9 mouse cellular contexts compared by ENCODE assay signal in the genomic region with DNA sequence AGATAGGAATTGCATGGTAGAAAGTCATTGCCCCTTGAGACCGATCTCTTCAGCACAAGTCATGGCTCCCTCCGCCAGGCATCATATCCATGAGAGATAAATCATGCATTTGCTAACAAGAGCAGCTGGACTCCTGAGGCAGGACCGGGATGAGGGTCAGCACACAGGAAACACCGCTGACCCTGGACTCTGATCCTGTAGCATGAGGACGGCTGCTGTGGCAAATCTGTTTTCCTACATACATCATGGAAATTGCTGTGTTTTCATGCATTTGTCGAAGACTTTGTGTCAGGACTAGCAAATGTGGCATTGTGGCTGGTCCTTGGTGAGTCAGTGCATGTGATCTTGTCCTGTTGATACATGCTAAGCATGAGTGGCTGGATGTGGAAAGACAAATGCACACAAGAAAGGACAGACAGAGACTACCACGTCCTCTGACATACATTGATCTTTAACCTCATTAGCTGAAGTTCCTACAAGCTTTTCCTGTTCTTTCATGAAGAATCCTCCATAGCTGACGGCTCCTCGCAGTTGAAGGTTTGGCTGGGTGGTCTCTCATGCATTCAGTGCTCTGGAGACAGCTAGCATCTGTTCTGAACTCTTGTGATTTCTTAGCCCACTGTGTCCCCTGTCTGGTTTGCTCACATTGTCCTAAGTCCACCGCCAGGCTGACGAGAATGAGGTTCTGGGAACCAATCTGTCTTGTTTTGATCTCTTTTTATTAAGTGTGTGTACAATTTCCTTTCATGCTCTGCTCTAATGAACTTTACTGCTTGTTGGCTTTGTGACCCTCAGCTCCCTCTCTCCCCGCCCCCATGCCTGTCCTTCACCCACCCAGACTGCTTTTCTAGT.
DNase-seq lines count a peak whose midpoint lies in the region; ATAC-seq and TF ChIP-seq lines count a peak whose summit lies in the region.
"Had no signal": no experiment of that assay in that cellular context is flagged by ENCODE, and none has a peak within 500 bp of the region (broad histone marks: within the 10 kb centered on the region; RNA-seq: fewer than 3 reads in every experiment).

No protein-coding gene starts in this region.

- H3K4me3 ChIP-seq in lung, embryonic 15.5 days = no peak overlapping the region
- no peak overlapping the region for H3K4me3 ChIP-seq in lung, adult 2 months (replicated peaks; ENCODE audit: extremely low read depth, low read depth, low read length)
- H3K4me3 ChIP-seq in limb, embryonic 10.5 days = peak overlapping the region; percentile 26
- no peak overlapping the region for H3K4me3 ChIP-seq in neural tube, embryonic 13.5 days

- peak overlapping the region; percentile 90 for H3K27ac ChIP-seq in lung, embryonic 15.5 days
- peak overlapping the region; percentile 86 for H3K27ac ChIP-seq in limb, embryonic 10.5 days
- no peak overlapping the region for H3K27ac ChIP-seq in neural tube, embryonic 13.5 days (replicated peaks)

- DNase-seq in lung, adult 2 months = no peak
- DNase-seq in forelimb bud, embryonic 11.5 days (ENCODE audit: low read depth, low spot score) = peak; percentile 68
- peak; percentile 71 for DNase-seq in limb, embryonic 10.5 days (ENCODE audit: low spot score)
- no peak for DNase-seq in thymus, postnatal 36 days
- no peak for DNase-seq in adrenal gland, postnatal 10 days

- no peaks in the 10 kb centered on the region for H3K9me3 ChIP-seq in lung, embryonic 15.5 days
- no peaks in the 10 kb centered on the region for H3K9me3 ChIP-seq in limb, embryonic 10.5 days (replicated peaks)
- H3K9me3 ChIP-seq in neural tube, embryonic 13.5 days = no peaks in the 10 kb centered on the region

- H3K36me3 ChIP-seq in lung, embryonic 15.5 days = no peaks in the 10 kb centered on the region
- H3K36me3 ChIP-seq in limb, embryonic 10.5 days = no peaks in the 10 kb centered on the region
- no peaks in the 10 kb centered on the region for H3K36me3 ChIP-seq in neural tube, embryonic 13.5 days

- H3K4me1 ChIP-seq in lung, embryonic 15.5 days = peaks cover 18% of the 10 kb centered on the region
- H3K4me1 ChIP-seq in lung, adult 2 months (ENCODE audit: control insufficient read depth, insufficient read depth, low read length) = no peaks in the 10 kb centered on the region; the same call in 1 of the 2 replicates
- peaks cover 32% of the 10 kb centered on the region for H3K4me1 ChIP-seq in limb, embryonic 10.5 days
- peaks cover 7% of the 10 kb centered on the region for H3K4me1 ChIP-seq in neural tube, embryonic 13.5 days (replicated peaks)

- no peak for TF ChIP-seq CTCF in lung, adult 2 months (IDR thresholded peaks at IDR 0.05; ENCODE audit: insufficient read depth, low read length)

- H3K9ac ChIP-seq in lung, embryonic 15.5 days = no peak overlapping the region
- H3K9ac ChIP-seq in neural tube, embryonic 13.5 days = no peak overlapping the region

- 0 out of 2 replicates have a peak overlapping the region, but pooled peaks have one; percentile 20 for H3K4me2 ChIP-seq in lung, embryonic 15.5 days
- H3K4me2 ChIP-seq in neural tube, embryonic 13.5 days = 0 out of 2 replicates have a peak overlapping the region, but pooled peaks have one; percentile 0
- H3K4me2 ChIP-seq: heart, embryonic 11.5 days had no signal

- H3K27me3 ChIP-seq in lung, embryonic 15.5 days = no peaks in the 10 kb centered on the region
- no peaks in the 10 kb centered on the region for H3K27me3 ChIP-seq in limb, embryonic 10.5 days (ENCODE audit: low read depth, poor library complexity, severe bottlenecking)
- H3K27me3 ChIP-seq in neural tube, embryonic 13.5 days = no peaks in the 10 kb centered on the region

- ATAC-seq in lung, embryonic 15.5 days (ENCODE audit: borderline replicate concordance, extremely low read depth, low FRiP score, low TSS enrichment) = peak; percentile 94
- ATAC-seq in neural tube, embryonic 13.5 days (ENCODE audit: low read depth) = no peak
- ATAC-seq: forebrain, embryonic 16.5 days had no signal

- WGBS in lung, embryonic 15.5 days = 27% methylated on average over 12 of the region's 12 CpGs
- 46% methylated on average over 12 of the region's 12 CpGs for WGBS in lung, adult 2 months
- 15% methylated on average over 12 of the region's 12 CpGs for WGBS in limb, embryonic 10.5 days
- 32% methylated on average over 12 of the region's 12 CpGs for WGBS in neural tube, embryonic 13.5 days

- TF ChIP-seq POLR2A in lung, adult 2 months (IDR thresholded peaks at IDR 0.05; ENCODE audit: borderline replicate concordance, extremely low read depth, low read depth, low read length) = no peak

Comparison
In these comparisons a context has a peak if more than half of its experiments do, and no peak if none do; other contexts are left out.
1. DNase-seq: peak in forelimb bud, embryonic 11.5 days (single experiment) and limb, embryonic 10.5 days (single experiment); none in lung, adult 2 months (single experiment), thymus, postnatal 36 days (0 of 2) and adrenal gland, postnatal 10 days (single experiment).